Mouse (Mus musculus) kidney, adult 2 months (tissue): Measurements from ENCODE around the gene Hist1h4d. TPM values are rescaled to one million over a fixed set of nuclear protein-coding genes. Genes with fewer than 3 reads are reported as not detected.
"Not testable (repeated sequence)": the region's sequence is repeated elsewhere in the genome, so short reads cannot be mapped to it uniquely, and the experiment has no call there.

ENCODE experiments used
- DNase-seq: peaks from one replicate; pipeline ENCODE4 v3.0.0; 2021
- H3K27ac ChIP-seq: fragments of 200-500 bp; 2 replicates; pipeline ENCODE4 v1.5.1; 2012; ENCODE audit warnings: low read depth, low read length, control low read depth, inconsistent platforms; ENCODE audit not compliant: insufficient read depth
- H3K27me3 ChIP-seq: fragments of 200-500 bp; replicated peaks from 2 replicates; pipeline ENCODE4 v1.6.1; 2012; ENCODE audit warnings: mild to moderate bottlenecking, moderate library complexity, low read length, inconsistent platforms; ENCODE audit not compliant: control insufficient read depth, insufficient read depth
- H3K36me3 ChIP-seq: fragments of 200-500 bp; 2 replicates; pipeline ENCODE4 v1.6.1; 2012; ENCODE audit warnings: mild to moderate bottlenecking, moderate library complexity, low read length, inconsistent platforms; ENCODE audit not compliant: control insufficient read depth, insufficient read depth
- H3K4me1 ChIP-seq: fragments of 200-500 bp; 2 replicates; pipeline ENCODE4 v1.6.1; 2011; ENCODE audit warnings: low read length; ENCODE audit not compliant: control insufficient read depth, insufficient read depth
- H3K4me3 ChIP-seq: fragments of 200-500 bp; 2 replicates; pipeline ENCODE4 v1.5.1; 2011; ENCODE audit warnings: mild to moderate bottlenecking, low read depth, low read length, control low read depth; ENCODE audit not compliant: insufficient read depth
- CTCF ChIP-seq: fragments of 200-500 bp; conservative IDR thresholded peaks from 2 replicates; pipeline ENCODE4 v1.5.1; 2011; ENCODE audit warnings: low read depth, mild to moderate bottlenecking, control low read depth, low read length, moderate library complexity, mixed read lengths; ENCODE audit not compliant: insufficient read depth, insufficient read length
- POLR2A ChIP-seq: fragments of 200-500 bp; IDR thresholded peaks from one replicate; pipeline ENCODE4 v1.6.1; 2011; ENCODE audit warnings: low read depth, low read length, control low read depth
- WGBS: fragments of 180-500 bp; shearing (Covaris S2); methylation state at CpG from one replicate; pipeline ENCODE4 v1.1.7; 2018; 5-methylcytosine and 5-hydroxymethylcytosine counted together
- polyA plus RNA-seq: library from polyadenylated mRNA; depleted of rRNA; stranded (reverse); fragments of >200 nt; gene quantifications from 2 replicates; pipeline ENCODE4 v1.2.3, GENCODE M21; 2012

Hist1h4d gene
- polyA plus RNA-seq, 1 experiment = 3.7 TPM

GRCm38 (mm10) chr13:23609844-23610243, 28.4 kb downstream of the Hist1h4d start:
- no peak for TF ChIP-seq CTCF
- TF ChIP-seq POLR2A = no peak
- no peak for DNase-seq
- no peaks in the 10 kb centered on the region for H3K4me1 ChIP-seq
- H3K27ac ChIP-seq = no peak overlapping the region
- H3K27me3 ChIP-seq = no peaks in the 10 kb centered on the region
- no peak overlapping the region for H3K4me3 ChIP-seq
- no peaks in the 10 kb centered on the region for H3K36me3 ChIP-seq

GRCm38 (mm10) chr13:23610393-23610792, 29.0 kb downstream of the Hist1h4d start:
- H3K4me3 ChIP-seq = no peak overlapping the region
- no peaks in the 10 kb centered on the region for H3K36me3 ChIP-seq
- no peak overlapping the region for H3K27ac ChIP-seq
- TF ChIP-seq POLR2A = no peak
- TF ChIP-seq CTCF = no peak
- H3K27me3 ChIP-seq = no peaks in the 10 kb centered on the region
- DNase-seq = no peak
- no peaks in the 10 kb centered on the region for H3K4me1 ChIP-seq
- WGBS = 74% methylated on average over 2 of the region's 2 CpGs

GRCm38 (mm10) chr13:23611638-23612037, 30.2 kb downstream of the Hist1h4d start:
- Histone ChIP-seq H3K4me3 (no peak overlapping the region), H3K4me1 (no peaks in the 10 kb centered on the region), H3K27ac (no peak overlapping the region), H3K27me3 (no peaks in the 10 kb centered on the region), H3K36me3 (no peaks in the 10 kb centered on the region)
- WGBS = 54% methylated on average over 3 of the region's 3 CpGs
- no peak for TF ChIP-seq POLR2A
- TF ChIP-seq CTCF = no peak
- no peak for DNase-seq

GRCm38 (mm10) chr13:23620056-23620732, 38.8 kb downstream of the Hist1h4d start:
- Histone ChIP-seq H3K4me3 (peak overlapping the region; percentile 57), H3K27me3 (no peaks in the 10 kb centered on the region), H3K27ac (no peak overlapping the region; the same call in 1 of the 2 replicates), H3K4me1 (peaks cover 2% of the 10 kb centered on the region; the same call in 1 of the 2 replicates), H3K36me3 (no peaks in the 10 kb centered on the region)
- TF ChIP-seq POLR2A = no peak
- TF ChIP-seq CTCF = no peak
- 46% methylated on average over 12 of the region's 12 CpGs for WGBS
- no peak for DNase-seq

- TF ChIP-seq POLR2A (no peak), CTCF (no peak)
- under 1% methylated on average over 27 of the region's 27 CpGs for WGBS
- Histone ChIP-seq H3K27me3 (no peaks in the 10 kb centered on the region), H3K27ac (peak within 1 kb of the TSS; percentile 91), H3K4me1 (peaks cover 2% of the 10 kb centered on the region; the same call in 1 of the 2 replicates), H3K36me3 (no peaks in the 10 kb centered on the region), H3K4me3 (peak within 1 kb of the TSS; percentile 69)
- peak; percentile 91 for DNase-seq
Observed at GRCm38 (mm10) chr13:23620733-23621531, 39.5 kb downstream of the Hist1h4d start, which contains the start of gene Hist1h2be. TSS of gene Hist1h2be (minus strand) at chr13:23621124.

- TF ChIP-seq CTCF = no peak
- TF ChIP-seq POLR2A = peak; percentile 26
- no peaks in the 10 kb centered on the region for H3K36me3 ChIP-seq
- H3K27ac ChIP-seq = peak overlapping the region; percentile 86
- WGBS = under 1% methylated on average over 18 of the region's 18 CpGs
- DNase-seq = peak; percentile 87
- peaks cover 2% of the 10 kb centered on the region; the same call in 1 of the 2 replicates for H3K4me1 ChIP-seq
- H3K27me3 ChIP-seq = no peaks in the 10 kb centered on the region
- H3K4me3 ChIP-seq = peak overlapping the region; percentile 69
Observed at GRCm38 (mm10) chr13:23621532-23622174, 40.3 kb downstream of the Hist1h4d start.

- DNase-seq = peak; percentile 94
- Histone ChIP-seq H3K4me3 (peak within 1 kb of the TSS; percentile 69), H3K27ac (peak within 1 kb of the TSS; percentile 86)
- peak; percentile 98 for TF ChIP-seq POLR2A
- not testable (repeated sequence) for H3K4me1 ChIP-seq, H3K36me3 ChIP-seq, H3K27me3 ChIP-seq
- under 1% methylated on average over 53 of the region's 53 CpGs for WGBS
Observed at GRCm38 (mm10) chr13:23622175-23622671, 40.8 kb downstream of the Hist1h4d start, which contains the start of gene Hist1h1e. TSS of gene Hist1h1e (minus strand) at chr13:23622558.
